Mouse (Mus musculus): ENCODE results near the gene Rilpl1. TPM values are rescaled to one million over a fixed set of nuclear protein-coding genes. Genes with fewer than 3 reads are reported as not detected.
"Not testable (repeated sequence)": the region's sequence is repeated elsewhere in the genome, so short reads cannot be mapped to it uniquely, and the experiment has no call there.

The Rilpl1 gene
- polyA plus RNA-seq, 1 experiment = 3.6 TPM

- Histone ChIP-seq H3K36me3 (ENCODE audit: control insufficient read depth, insufficient read depth, low read length) (no peaks in the 10 kb centered on the region), H3K27ac (ENCODE audit: insufficient read depth, low read length) (no peak overlapping the region), H3K4me1 (ENCODE audit: control insufficient read depth, insufficient read depth, insufficient read length) (peaks cover 5% of the 10 kb centered on the region; the same call in 1 of the 2 replicates), H3K27me3 (ENCODE audit: control insufficient read depth, insufficient read depth, low read length) (no peaks in the 10 kb centered on the region), H3K4me3 (ENCODE audit: extremely low read depth, insufficient read depth, insufficient read length) (no peak overlapping the region)
- WGBS = 90% methylated on average over 4 of the region's 4 CpGs
- no peak for DNase-seq (ENCODE audit: low read depth in 1 of 2, low spot score in 2 of 2)
- no peak for TF ChIP-seq CTCF (IDR thresholded peaks at IDR 0.05; ENCODE audit: extremely low read depth, insufficient read depth, insufficient read length, insufficient replicate concordance)
- no peak for TF ChIP-seq POLR2A (IDR thresholded peaks at IDR 0.05; ENCODE audit: low read depth, low read length)
These were observed 26.0 kb downstream of the Rilpl1 start for GRCm38 (mm10) chr5:124505235-124505634.

- TF ChIP-seq POLR2A (IDR thresholded peaks at IDR 0.05; ENCODE audit: low read depth, low read length) (no peak), CTCF (IDR thresholded peaks at IDR 0.05; ENCODE audit: extremely low read depth, insufficient read depth, insufficient read length, insufficient replicate concordance) (no peak)
- Histone ChIP-seq H3K4me1 (ENCODE audit: control insufficient read depth, insufficient read depth, insufficient read length) (peaks cover 5% of the 10 kb centered on the region; the same call in 1 of the 2 replicates), H3K27me3 (ENCODE audit: control insufficient read depth, insufficient read depth, low read length) (no peaks in the 10 kb centered on the region), H3K27ac (ENCODE audit: insufficient read depth, low read length) (no peak overlapping the region), H3K36me3 (ENCODE audit: control insufficient read depth, insufficient read depth, low read length) (no peaks in the 10 kb centered on the region), H3K4me3 (ENCODE audit: extremely low read depth, insufficient read depth, insufficient read length) (no peak overlapping the region)
- 90% methylated on average over 14 of the region's 14 CpGs for WGBS
- DNase-seq (ENCODE audit: low read depth in 1 of 2, low spot score in 2 of 2) = no peak
These were observed 27.4 kb downstream of the Rilpl1 start for GRCm38 (mm10) chr5:124503742-124504141.

- no peak for TF ChIP-seq POLR2A (IDR thresholded peaks at IDR 0.05; ENCODE audit: low read depth, low read length)
- TF ChIP-seq CTCF (IDR thresholded peaks at IDR 0.05; ENCODE audit: extremely low read depth, insufficient read depth, insufficient read length, insufficient replicate concordance) = no peak
- Histone ChIP-seq H3K4me3 (ENCODE audit: extremely low read depth, insufficient read depth, insufficient read length) (no peak overlapping the region), H3K27ac (ENCODE audit: insufficient read depth, low read length) (no peak overlapping the region), H3K27me3 (ENCODE audit: control insufficient read depth, insufficient read depth, low read length) (no peaks in the 10 kb centered on the region), H3K36me3 (ENCODE audit: control insufficient read depth, insufficient read depth, low read length) (no peaks in the 10 kb centered on the region), H3K4me1 (ENCODE audit: control insufficient read depth, insufficient read depth, insufficient read length) (peaks cover 13% of the 10 kb centered on the region; the same call in 1 of the 2 replicates)
- no peak for DNase-seq (ENCODE audit: low read depth in 1 of 2, low spot score in 2 of 2)
- WGBS = 91% methylated on average over 10 of the region's 10 CpGs
These were observed 29.6 kb downstream of the Rilpl1 start for GRCm38 (mm10) chr5:124501541-124501940.

GRCm38 (mm10) chr5:124500573-124500972, 30.6 kb downstream of the Rilpl1 start:
- 74% methylated on average over 3 of the region's 3 CpGs for WGBS
- no peak for DNase-seq (ENCODE audit: low read depth in 1 of 2, low spot score in 2 of 2)
- H3K36me3 ChIP-seq (ENCODE audit: control insufficient read depth, insufficient read depth, low read length) = no peaks in the 10 kb centered on the region
- TF ChIP-seq POLR2A (IDR thresholded peaks at IDR 0.05; ENCODE audit: low read depth, low read length) (no peak), CTCF (IDR thresholded peaks at IDR 0.05; ENCODE audit: extremely low read depth, insufficient read depth, insufficient read length, insufficient replicate concordance) (no peak)
- H3K4me3 ChIP-seq (ENCODE audit: extremely low read depth, insufficient read depth, insufficient read length) = no peak overlapping the region
- 0 out of 2 replicates have a peak overlapping the region, but pooled peaks have one; percentile 11 for H3K27ac ChIP-seq (ENCODE audit: insufficient read depth, low read length)
- no peaks in the 10 kb centered on the region for H3K27me3 ChIP-seq (ENCODE audit: control insufficient read depth, insufficient read depth, low read length)
- peaks cover 15% of the 10 kb centered on the region; the same call in 1 of the 2 replicates for H3K4me1 ChIP-seq (ENCODE audit: control insufficient read depth, insufficient read depth, insufficient read length)

GRCm38 (mm10) chr5:124500037-124500436, 31.2 kb downstream of the Rilpl1 start:
- not testable (repeated sequence) for DNase-seq (ENCODE audit: low read depth in 1 of 2, low spot score in 2 of 2); H3K27ac ChIP-seq (ENCODE audit: insufficient read depth, low read length); H3K36me3 ChIP-seq (ENCODE audit: control insufficient read depth, insufficient read depth, low read length); H3K4me3 ChIP-seq (ENCODE audit: extremely low read depth, insufficient read depth, insufficient read length); H3K27me3 ChIP-seq (ENCODE audit: control insufficient read depth, insufficient read depth, low read length)
- H3K4me1 ChIP-seq (ENCODE audit: control insufficient read depth, insufficient read depth, insufficient read length) = peaks cover 15% of the 10 kb centered on the region; the same call in 1 of the 2 replicates
- 75% methylated on average over 4 of the region's 4 CpGs for WGBS

GRCm38 (mm10) chr5:124499001-124499400, 32.2 kb downstream of the Rilpl1 start:
- no peak for DNase-seq (ENCODE audit: low read depth in 1 of 2, low spot score in 2 of 2)
- Histone ChIP-seq H3K4me3 (ENCODE audit: extremely low read depth, insufficient read depth, insufficient read length) (no peak overlapping the region), H3K27ac (ENCODE audit: insufficient read depth, low read length) (no peak overlapping the region), H3K4me1 (ENCODE audit: control insufficient read depth, insufficient read depth, insufficient read length) (peaks cover 15% of the 10 kb centered on the region; the same call in 1 of the 2 replicates), H3K36me3 (ENCODE audit: control insufficient read depth, insufficient read depth, low read length) (no peaks in the 10 kb centered on the region), H3K27me3 (ENCODE audit: control insufficient read depth, insufficient read depth, low read length) (no peaks in the 10 kb centered on the region)
- 63% methylated on average over 5 of the region's 5 CpGs for WGBS
- TF ChIP-seq POLR2A (IDR thresholded peaks at IDR 0.05; ENCODE audit: low read depth, low read length) = no peak
- no peak for TF ChIP-seq CTCF (IDR thresholded peaks at IDR 0.05; ENCODE audit: extremely low read depth, insufficient read depth, insufficient read length, insufficient replicate concordance)

GRCm38 (mm10) chr5:124498221-124498876, 32.8 kb downstream of the Rilpl1 start:
- H3K4me1 ChIP-seq (ENCODE audit: control insufficient read depth, insufficient read depth, insufficient read length) = peaks cover 15% of the 10 kb centered on the region; the same call in 1 of the 2 replicates
- WGBS = 38% methylated on average over 9 of the region's 9 CpGs
- H3K27ac ChIP-seq (ENCODE audit: insufficient read depth, low read length) = peak overlapping the region; percentile 37
- no peaks in the 10 kb centered on the region for H3K36me3 ChIP-seq (ENCODE audit: control insufficient read depth, insufficient read depth, low read length)
- H3K27me3 ChIP-seq (ENCODE audit: control insufficient read depth, insufficient read depth, low read length) = no peaks in the 10 kb centered on the region
- no peak for TF ChIP-seq CTCF (IDR thresholded peaks at IDR 0.05; ENCODE audit: extremely low read depth, insufficient read depth, insufficient read length, insufficient replicate concordance)
- TF ChIP-seq POLR2A (IDR thresholded peaks at IDR 0.05; ENCODE audit: low read depth, low read length) = no peak
- DNase-seq (ENCODE audit: low read depth in 1 of 2, low spot score in 2 of 2) = no peak
- H3K4me3 ChIP-seq (ENCODE audit: extremely low read depth, insufficient read depth, insufficient read length) = no peak overlapping the region

Measured in spleen, adult 2 months (tissue).